Mouse (Mus musculus) natural killer cell, adult 2 months (primary cell): Measurements from ENCODE around the gene Med12l.
A peak's percentile ranks its signal among the peaks of the same experiment; 100 is the strongest.

Experiments
- DNase-seq, 2 experiments: peaks; one replicate each; pipeline ENCODE4 v3.0.0; 2022; ENCODE audit warnings: low spot score in 2 of 2

Med12l gene

DNA sequence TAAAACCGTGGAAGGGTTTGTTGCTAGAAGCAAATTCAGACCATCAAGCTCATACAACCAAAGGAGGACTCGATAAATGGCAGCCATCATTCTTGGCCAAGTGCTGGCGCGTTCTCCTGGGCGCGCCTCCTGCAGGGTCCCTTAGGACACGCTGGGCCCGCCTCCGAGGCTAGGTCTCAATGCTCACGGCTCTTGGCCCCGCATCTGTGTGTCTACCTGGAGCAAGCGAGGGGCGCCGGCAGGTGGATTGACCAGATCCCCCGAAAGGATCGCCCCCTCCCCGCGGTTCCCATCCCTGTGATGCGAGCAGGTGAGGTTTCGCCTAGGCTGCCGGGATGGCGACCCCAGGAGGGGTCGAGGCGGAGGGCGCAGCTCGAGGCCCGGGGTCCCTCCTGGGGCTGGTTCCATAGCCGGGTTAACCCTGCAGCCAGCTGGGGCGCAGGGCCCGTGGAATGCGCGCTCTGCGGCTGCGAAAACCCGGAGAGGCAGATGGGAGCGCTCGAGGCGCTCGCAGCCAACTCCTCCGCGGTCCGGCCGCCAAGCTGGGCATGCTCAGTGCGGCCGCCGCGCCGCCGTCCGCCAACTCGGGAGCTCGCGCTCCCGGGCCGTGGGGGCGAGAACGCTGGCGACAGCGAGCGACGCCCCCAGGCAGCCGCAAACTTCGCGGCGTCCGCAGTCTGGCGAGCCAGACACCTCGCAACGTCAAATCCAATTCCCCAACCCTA, at the start of gene Med12l:
Gene Med12l (plus strand): TSS at position 555 of the 725 bp plus-strand sequence.
- no peak for DNase-seq

DNA sequence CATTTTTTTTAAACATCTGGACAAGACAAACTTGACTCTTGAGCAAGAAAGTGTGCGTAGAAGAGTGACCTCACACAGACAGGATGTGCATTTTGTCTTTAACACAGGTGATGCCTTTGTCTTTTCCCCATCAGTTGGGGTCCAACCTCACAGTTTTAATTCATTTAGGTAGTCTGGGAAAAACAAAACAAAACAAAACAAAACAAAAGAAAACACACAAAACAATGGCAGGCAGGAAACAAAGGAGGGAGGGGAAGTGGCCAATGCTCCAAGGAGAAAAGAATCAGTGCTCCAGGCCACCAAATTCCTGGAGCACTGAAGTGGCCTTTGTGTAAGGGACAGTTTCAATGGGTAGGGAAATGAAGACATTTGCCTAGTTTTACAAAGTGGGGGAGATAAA, 44.5 kb upstream of the Med12l start:
- no peak for DNase-seq

DNA sequence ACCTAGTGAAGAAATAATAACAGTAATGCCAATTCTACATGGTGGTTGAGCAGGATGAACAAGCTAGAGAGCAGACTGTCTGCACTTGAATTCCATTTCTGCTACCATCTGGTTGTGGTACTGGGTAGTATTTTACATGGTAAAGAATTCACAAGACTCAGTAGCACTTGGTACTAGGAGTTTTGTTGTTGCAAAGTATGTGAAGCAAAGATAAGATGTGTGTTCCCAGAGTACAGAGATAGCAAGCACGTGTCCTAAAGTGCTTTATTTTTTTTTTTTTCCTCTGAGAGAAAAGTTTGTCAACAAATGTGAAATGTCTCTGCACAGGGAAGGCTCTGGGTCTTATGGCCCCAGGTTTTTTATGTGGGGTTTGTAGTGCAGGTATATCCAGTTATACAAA, 28.2 kb upstream of the Med12l start:
- DNase-seq: no peak

DNA sequence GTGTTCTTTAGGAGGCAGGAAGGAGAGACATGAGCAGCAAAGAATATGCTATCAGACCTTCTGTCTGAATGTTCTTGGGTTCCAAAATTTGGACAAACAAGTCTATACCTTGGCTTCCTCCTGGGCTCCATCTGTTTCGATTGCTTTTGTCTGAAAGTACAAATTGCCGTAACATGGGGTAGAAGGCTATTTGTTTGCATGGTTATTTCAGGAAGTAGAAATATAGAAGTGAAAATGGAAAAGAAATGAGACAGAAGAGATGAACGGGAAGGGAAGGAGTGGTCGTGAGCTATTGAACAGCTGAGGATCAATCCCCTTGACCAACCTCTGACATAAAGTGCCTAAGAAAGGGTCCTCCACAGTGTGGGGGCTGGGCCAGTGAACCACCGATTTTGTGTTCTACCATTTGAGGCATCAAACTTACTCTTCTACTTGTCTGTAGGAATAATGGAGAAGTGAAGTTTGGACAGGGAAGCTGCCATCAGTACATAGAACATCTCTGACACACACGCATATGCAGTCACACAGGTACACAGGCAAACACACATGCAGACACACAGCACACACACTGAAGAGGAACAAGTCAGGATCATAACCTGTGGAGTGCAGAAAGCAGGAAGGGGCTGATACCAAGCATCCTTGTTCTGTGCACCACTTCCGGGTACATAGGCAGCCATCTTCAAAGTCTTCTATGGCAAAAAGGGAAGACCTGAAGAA, 27.6 kb upstream of the Med12l start:
- DNase-seq: no peak

DNA sequence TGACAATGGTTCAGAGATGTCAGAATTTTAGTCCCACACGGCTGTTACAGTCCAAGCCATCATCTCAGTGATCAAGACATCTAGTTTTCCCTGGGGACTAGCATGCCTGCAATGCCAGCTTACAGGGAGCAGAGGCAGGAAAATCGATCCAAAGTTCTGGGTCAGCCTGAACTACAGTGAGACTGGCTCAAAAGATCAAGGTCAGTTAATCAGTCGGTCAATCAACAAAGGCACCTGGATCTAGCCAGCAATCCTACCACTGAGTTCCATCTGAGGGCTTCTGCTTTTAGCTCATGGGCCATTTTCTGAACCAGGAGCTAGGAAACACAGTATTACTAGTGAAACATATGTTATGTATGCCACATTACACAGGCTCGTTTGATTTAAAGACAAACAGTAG, 25.0 kb upstream of the Med12l start:
- DNase-seq: no peak

DNA sequence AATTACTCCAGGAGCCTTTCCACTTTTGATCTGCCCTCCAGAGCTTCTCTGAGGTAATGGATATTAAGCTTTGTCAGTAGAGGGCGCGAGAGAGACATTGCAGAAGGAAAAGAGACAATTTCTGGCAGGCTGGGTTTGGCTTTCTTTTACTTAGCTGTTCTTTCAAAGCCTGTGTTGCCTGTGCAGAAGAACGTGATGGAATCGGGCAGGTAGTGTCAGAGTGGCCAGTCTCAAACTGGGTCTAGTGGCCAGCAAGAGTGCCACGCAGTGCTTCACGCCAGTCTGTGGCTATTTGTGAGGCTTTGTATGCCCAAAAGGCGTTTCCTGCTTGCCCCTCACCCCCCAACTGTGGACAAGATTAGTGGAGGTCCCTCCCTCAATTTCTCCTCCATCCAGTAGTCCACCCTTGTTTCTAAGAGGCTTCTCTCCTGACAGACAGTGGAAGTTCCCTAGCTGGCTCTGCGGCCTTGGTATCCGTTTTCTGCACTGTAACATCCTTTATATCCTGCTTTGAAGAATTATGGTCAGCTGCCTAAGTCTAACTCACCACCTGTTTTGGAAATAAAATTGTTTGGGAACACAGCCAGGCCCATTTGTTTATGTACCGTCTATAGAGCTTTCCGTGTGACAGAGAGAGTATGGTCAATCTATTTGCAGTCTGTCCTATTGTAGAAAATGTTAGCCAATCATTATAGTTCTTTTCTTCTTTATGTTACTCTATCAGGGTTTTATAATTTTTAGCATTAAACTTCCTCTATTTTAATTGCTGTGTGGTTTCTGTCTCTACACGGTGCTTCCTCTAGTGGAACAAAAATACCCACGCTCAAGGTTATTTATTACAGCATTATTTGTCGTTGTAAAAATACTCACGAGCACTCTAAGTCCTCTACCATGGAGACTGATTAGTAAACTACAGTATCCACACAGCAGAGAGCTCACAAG, 22.5 kb upstream of the Med12l start:
- peak; percentile 27 to 47 for DNase-seq

DNA sequence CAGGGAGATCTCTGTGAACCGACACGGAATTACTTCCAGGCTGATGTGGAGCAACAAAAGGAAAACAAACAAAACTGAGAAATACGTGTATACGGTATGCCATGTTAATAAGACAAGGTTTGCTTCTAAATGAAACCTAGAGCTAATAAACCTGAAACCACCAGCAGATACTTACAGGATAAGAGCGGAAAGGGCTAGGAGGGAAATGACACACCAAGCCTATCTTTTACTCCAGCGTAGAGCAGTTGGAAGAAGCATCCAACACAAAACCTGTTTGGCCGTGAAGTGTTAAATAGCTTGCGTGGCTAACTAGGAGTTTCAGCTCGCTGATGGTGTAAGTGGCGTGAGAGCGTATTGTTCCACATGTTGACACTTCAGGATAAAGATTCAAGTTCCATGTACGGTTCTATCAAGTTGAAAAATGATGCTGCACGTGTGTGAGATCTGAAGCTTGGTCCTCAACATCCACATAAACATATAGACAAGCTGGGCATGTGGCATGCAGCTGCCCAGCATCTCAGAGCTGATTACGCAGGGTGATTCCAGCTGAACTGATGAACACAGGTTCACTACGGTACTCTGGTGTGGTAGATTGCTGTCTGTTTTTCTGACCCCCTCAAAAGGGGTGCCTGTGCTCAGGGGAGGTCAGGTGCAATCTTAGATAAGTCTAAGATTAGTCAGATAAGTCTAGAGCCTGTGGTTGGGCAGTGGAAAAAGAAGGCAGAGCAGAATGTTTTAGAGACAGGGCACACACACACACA, 21.6 kb upstream of the Med12l start:
- no peak for DNase-seq

DNA sequence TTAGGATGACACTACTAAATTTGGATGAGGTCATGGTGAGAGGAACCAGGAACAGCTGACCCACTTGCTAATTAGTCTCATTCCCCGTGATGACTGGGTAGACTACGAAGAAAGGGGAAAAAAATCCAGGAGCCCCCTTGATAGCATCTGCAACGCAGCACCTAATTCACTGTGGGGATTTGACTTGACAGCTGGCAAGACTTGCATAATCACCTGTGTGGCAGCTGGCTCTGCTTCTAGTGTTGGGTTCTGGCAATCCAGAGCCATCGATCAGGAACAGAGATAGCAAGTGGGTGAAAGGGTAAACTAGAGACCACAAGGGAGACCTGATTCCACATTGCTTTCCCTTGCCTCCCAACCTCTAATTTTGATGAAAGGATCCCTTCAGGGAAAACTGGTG, 19.8 kb upstream of the Med12l start:
- no peak for DNase-seq

DNA sequence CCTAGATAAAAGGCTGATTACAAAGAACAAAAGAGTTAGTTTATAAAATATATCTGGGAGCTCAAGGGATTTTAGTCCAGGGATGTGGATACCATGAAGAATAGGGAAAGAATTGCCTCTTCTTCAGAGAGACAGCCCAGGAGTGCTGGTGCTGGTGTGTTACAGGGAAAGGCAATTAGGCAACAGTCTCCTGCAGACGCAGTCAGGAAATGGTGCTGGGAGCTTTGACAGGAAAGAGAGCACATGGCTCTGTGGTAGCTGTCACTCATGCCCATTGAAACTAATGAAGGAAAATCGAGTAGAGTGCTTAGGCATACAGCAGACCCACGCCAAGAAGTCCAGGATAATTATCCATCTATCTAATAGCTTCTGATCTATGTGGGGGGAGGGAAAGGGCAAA, 16.3 kb upstream of the Med12l start:
- DNase-seq: no peak

DNA sequence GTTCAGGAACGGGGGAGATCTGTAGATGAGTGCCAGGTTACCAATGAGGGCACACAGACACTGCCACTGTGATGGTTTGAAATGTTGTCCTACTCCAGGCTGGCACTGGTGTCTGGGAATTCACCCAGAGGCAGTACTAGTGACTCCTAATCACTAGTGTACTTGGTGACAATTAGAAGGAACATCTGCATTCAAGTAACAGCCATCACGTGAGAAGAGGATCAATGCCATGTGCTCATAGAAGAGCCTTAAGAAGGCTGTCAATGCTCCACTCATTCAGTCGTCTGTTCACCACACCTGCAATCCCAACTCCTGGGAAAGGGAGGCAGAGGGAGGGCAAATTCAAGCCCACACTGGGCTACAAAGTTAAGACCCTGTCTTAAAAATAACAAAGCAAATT, 15.1 kb upstream of the Med12l start:
- no peak for DNase-seq

DNA sequence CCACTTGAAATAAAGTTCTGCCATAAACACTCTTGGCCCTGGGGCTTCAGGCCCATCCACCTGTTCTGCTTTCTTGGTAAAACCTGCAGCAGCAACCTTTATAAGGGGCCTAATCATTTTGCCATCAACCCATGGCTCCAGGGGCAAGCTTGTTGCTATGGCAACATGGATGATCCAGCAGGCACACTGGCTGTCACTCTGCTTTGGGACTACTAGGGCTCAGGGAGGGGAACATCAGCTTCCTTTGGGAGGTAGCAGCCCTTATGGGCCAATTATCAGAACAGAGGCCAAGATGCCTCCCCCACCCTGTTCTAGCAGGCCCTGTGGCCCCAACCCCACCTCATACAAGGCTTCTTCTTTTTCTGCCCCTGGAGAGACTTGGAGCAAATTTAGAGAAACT, 13.5 kb upstream of the Med12l start:
- DNase-seq: no peak

DNA sequence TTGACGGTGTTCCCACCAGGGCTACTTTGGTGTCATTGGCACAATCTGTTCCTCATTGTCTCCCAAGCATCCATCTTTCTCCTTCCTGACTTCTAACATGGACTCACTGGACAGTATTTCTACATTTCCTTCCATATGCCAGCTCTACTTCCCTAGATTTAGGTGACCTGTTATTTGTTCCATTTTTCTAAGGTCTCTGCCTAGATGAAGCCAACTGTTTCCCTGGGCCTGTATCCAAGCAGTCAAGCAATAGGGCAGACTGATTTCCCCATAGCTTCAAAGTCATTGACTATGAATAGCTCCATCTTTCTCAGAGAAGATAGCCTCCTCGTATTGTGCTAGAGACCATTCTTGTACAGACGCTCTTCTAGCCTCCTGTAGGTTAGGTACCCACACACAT, 12.0 kb upstream of the Med12l start:
- DNase-seq: no peak

DNA sequence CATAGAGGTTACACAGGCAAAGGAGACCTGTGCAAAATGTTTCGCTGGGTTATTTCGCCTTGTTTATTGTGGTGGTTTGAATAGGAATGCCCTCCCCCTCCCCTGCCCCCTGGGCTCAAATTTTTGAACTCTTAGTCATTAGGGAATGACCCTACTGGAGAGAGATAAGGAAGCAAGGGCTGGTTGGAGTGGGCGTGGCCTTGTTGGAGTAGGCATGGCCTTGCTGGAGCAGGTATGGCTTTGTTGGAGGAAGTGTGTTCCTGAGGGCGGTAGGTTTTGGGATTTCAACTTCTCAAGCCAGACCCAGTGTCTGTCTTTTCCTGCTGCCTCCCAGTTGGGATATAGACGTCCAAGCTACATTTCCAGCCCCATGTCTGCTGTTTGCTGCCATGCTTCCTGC, 1.9 kb upstream of the Med12l start:
- DNase-seq: no peak

DNA sequence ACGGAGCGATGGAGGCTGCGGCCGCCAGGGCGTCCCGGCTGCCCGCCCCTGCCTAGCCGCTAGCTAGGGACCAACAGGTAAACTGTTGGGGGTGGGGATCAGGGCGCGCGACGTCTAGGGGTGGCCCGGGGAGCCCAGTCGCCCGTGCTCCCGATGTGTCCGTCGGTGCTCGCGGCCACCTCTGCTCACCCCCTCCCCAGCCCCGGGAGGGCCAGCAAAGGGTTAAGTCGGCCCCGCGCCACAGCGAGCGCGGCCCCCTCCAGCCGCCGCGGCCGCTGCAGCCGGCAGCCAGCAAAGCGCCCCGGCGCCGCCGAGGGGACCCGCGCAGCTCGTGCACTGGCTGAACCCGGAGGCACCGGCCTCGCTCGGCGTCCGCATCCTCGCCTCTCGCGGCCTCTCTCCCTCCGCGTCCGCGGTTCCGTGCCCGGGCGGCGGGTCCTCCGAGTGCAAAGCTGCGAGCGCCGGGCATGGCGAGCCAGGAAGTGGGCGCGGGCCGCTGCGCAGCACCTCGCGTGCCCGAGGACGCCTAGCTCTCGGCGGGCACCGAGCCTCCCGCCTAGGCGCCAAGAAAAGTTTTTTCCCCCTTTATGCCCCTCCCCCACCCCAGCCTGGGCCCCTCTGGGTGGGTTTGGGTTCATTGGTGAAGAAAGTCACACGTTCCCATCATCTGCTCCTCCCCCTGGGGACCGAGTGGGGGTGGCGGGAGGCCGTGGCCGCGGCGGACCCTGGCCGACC, 538 bp downstream of the Med12l start:
- no peak for DNase-seq

DNA sequence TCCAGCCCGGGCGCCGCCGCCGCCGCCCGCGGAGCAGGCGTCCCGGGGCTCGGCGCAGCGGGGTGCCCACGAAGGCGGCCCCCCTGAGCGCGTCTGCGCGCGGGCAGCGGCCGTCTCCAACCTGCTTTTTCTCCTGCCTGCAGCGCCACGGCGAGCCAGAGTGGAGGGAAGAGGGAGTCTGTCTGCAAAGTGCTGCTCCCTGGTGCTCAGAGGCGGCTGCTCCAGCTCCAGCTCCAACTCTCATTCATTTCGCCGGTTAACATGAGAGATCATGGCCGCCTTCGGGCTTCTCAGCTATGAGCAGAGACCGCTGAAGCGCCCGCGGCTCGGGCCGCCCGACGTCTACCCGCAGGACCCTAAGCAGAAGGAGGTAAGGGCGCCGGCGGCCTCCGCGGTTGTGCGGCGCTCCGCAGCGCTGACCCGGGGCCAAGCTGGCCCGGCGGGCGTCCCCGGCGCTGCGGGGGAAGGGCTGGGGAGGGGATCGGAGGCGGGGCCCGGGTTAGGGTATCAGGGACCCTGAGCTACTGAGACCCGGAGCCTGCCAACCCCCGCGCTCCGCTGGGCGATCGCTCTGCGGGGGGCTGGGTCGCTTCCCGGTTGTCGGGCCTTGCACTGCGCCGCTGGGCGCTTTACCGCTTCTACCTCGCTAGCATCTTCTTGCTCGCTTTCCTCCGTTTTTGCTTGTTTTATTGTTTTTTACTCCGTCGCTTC, 1.3 kb downstream of the Med12l start:
- DNase-seq: no peak

DNA sequence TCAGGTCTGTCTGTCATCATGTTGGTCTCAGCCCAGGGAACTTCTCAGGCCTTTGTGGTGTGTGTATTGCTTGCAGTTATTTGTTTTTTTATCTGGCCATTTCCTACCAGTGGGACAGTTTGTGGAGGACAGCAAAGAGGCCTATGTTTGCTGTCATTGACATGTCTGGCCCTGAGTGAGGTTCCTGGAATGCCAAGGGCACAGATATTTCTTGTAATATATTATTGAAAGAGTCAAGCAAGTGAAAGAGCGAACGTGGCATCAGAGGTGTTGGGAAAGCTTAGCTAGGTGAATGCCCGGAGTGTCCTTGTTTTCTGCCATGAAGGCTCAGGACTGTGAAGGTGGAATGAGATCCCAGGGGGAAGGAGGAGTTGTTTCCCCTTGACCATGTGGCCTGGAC, 4.7 kb downstream of the Med12l start:
- no peak for DNase-seq

DNA sequence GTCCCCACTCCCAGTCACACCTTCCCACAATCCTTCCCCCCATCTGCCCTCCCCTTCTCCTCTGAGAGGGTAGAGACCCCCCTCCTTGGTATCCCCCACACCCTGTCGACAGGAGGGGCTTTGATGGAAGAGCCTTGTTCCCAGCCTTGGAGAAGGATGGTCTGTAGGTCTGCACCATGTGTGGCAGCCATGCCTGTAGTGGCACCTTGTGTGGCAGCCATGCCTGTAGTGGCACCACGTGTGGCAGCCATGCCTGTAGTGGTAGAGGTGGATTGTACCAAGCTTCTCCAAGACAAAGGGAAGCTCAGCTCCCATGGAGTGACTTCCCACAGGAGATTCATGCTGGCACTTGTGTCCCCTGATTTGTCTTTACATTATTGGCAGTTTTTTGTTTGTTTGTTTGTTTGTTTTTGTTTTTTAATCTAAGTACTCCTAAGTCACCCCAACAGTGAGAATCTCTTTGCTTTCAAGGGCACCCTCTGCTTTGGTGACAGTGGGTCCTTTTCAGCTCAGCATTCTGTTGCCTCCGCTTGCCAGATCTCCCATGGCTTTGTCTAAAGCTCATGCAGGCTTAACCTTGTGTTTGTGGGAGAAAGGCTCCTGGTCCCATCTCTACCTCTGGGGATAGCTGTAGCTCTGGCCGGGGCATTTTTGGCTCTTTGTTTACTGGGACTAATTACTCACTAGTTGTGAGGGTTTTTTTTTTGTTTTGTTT, 10.2 kb downstream of the Med12l start:
- DNase-seq: no peak

DNA sequence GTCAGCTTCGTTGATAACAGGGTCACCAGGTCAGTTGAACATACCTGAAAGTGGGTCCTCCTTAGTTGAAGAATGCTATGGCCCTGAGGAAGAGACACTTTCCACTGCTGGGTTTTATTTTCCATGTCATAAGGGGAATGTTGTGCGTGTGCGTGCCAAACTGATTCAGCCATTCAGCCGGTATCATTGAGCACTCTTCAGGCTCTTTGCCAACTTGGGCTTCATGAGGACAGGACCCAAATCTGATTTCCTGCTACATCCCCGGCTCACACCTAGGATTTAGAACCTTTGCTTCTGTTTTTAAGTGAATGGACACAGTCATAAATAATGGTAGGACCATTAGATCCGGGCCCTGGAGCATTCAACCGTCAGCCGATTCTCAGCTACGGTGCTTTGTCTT, 10.9 kb downstream of the Med12l start:
- no peak for DNase-seq

DNA sequence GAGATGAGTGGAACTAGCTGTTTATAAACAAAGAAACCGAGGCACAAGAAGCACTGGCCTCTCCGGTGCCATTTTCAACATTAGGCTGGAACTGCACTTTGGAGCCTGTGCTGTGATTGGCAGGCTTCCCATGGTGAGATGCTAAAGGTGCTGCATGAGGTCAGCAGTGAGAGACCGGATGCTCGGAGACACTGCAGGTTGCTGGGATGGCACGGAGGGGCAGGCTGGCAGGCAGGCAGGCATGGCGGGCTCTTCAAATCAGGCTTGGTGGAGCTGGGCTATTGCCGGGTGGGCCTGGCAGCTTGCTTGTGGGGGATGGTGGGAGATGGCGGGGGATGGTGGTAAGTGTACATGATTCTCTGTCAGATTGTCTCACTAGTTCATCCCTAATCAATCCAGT, 15.6 kb downstream of the Med12l start:
- DNase-seq: no peak

DNA sequence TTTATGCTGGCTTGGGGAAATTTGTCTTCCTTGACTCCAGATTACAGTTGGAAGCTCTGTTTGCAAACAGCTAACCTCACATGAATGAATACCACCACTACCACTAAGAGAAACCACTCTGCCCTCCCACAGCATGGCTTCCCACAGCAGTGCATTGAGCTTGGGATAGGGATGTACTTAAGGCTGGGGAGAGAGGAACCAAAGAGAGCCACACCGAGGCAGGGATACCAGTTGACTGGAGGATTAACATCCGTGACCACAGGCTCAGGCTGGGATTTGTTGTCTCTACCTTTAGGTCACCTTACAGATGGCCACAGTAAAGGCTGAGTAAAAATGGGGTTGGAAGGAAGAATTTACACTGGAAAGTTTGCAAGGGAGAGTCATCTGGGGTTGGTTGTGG, 16.6 kb downstream of the Med12l start:
- no peak for DNase-seq
